Mouse (Mus musculus): ENCODE results near the gene Tns1. TPM values are rescaled to one million over a fixed set of nuclear protein-coding genes. Genes with fewer than 3 reads are reported as not detected.
A peak's percentile ranks its signal among the peaks of the same experiment; 100 is the strongest.

Gene Tns1
- polyA plus RNA-seq, 1 experiment from 2014 or later, result 16.5 TPM

DNA sequence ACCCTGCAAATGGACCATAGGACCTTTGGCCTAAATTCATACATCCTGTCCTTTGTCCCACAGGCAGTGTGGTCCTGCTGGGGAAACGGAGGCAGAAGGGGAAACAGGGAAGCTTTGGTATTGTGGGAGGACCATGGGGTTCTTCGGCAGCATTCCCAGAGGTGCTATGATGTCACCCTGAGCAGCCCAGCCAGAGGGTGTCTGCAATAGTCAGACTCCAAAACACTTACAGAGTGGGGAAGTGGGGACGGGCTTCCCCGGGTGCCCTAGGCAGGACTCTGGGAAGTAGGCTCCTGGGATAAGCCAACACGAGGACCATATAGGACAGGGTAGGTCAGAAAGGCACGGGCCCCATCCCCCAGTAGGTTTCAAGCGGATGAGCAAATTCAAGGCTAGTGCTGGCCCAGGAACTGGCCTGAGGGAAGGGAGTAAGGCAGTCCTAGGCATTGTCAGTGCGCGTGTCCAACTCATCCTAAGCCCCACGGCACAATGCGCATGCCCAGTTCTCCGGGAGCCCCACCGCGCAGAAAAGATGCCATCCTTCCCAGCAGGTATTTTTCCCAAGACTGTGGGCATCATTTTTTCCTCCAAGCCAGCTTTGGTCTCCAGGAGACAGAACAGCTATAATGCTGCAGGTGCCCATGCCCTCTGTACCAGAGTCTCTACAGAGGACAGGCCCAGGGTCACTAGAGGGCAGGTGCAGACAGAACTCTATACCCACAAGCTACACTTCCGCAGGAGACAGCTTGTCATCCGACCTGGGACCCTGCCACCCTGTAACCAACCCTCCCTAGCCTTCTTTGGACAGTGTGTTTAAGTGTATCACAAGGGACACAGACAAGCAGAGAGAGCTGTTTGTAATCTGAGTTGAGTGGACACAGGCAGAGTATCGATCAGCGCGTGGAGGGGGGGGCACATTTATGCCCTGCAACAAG, 210.9 kb downstream of the Tns1 start:
- H3K27ac ChIP-seq, result no peak overlapping the region
- H3K4me2 ChIP-seq (replicated peaks), result no peak overlapping the region
- peaks cover 8% of the 10 kb centered on the region; the same call in 1 of the 2 replicates for H3K4me1 ChIP-seq
- H3K36me3 ChIP-seq, result peaks cover 6% of the 10 kb centered on the region; the same call in 1 of the 2 replicates
- H3K9ac ChIP-seq, result no peak overlapping the region
- no peaks in the 10 kb centered on the region for H3K27me3 ChIP-seq (replicated peaks)
- ATAC-seq (ENCODE audit: low FRiP score, low read depth), result 0 out of 2 replicates have a peak, but pooled peaks have one; percentile 10
- no peak overlapping the region for H3K4me3 ChIP-seq
- 77% methylated on average over 19 of the region's 19 CpGs for WGBS
- no peaks in the 10 kb centered on the region for H3K9me3 ChIP-seq

DNA sequence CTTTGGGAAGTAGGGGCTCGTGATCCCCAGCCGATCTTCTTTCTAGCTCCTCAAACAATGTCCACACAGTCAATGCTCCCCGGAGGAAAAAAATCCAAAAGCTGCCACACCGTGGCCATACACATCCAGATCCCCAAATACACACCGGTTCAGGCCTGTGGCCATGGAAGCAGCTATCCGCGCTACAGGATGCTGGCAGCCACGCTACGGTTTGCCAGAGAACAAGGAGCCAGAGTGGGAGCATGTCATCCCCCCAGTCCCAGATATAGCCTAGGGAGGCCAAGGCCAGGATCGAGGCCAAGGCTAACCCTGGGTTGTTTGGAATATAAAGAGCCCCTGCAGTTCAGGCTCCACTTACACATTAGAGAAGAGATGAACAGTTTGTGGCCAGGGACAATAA, 211.8 kb downstream of the Tns1 start:
- H3K4me2 ChIP-seq (replicated peaks), result no peak overlapping the region
- WGBS, result 86% methylated on average over 10 of the region's 10 CpGs
- ATAC-seq (ENCODE audit: low FRiP score, low read depth), result no peak
- H3K9ac ChIP-seq, result no peak overlapping the region
- peaks cover 2% of the 10 kb centered on the region; the same call in 1 of the 2 replicates for H3K36me3 ChIP-seq
- H3K27ac ChIP-seq, result no peak overlapping the region
- H3K4me3 ChIP-seq, result no peak overlapping the region
- peaks cover 8% of the 10 kb centered on the region; the same call in 1 of the 2 replicates for H3K4me1 ChIP-seq
- H3K9me3 ChIP-seq, result no peaks in the 10 kb centered on the region
- H3K27me3 ChIP-seq (replicated peaks), result no peaks in the 10 kb centered on the region

DNA sequence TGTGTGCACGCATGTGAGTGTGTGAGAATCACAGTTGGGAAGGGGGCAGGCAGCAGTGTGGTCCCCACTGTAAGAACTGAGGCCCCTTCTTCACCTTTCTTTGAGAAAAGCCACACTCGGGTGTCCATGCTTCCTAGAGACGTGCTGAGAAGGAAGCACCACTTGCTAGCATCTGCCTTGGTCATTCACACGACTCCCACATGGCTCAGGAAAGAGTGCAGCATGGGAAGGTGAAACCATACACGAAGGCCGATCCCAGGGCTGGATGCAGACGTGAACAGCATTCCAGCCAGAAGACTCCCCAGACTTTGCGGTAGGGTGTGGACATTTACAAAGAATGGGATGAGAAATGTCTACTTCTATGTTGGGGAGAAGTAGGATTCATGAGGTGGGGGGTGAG, 212.3 kb downstream of the Tns1 start:
- no peak for ATAC-seq (ENCODE audit: low FRiP score, low read depth)
- H3K4me1 ChIP-seq, result peaks cover 8% of the 10 kb centered on the region; the same call in 1 of the 2 replicates
- H3K4me3 ChIP-seq, result no peak overlapping the region
- H3K4me2 ChIP-seq (replicated peaks), result no peak overlapping the region
- no peaks in the 10 kb centered on the region for H3K9me3 ChIP-seq
- 87% methylated on average over 8 of the region's 8 CpGs for WGBS
- H3K36me3 ChIP-seq, result no peaks in the 10 kb centered on the region; the same call in 1 of the 2 replicates
- no peak overlapping the region for H3K9ac ChIP-seq
- H3K27me3 ChIP-seq (replicated peaks), result no peaks in the 10 kb centered on the region
- H3K27ac ChIP-seq, result no peak overlapping the region

DNA sequence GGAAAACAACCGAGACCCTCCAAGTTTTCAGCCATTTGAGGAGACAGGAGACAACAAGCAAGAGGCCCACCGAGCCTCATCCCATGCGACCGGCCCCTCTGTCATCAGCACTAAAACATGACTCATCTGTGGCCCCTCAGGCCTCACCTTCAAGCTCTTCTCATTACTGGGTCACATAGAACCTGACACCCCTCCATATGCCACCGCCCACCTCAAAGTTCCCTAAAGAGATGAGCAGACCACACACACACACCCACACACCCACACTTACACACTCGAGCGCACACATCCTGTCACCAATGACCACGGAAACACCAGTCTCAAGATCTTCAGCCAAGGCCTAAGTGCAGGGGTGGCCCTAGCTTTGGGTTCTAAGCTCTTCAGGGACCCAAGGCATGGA, 213.5 kb downstream of the Tns1 start:
- WGBS, result 82% methylated on average over 8 of the region's 8 CpGs
- H3K4me1 ChIP-seq, result peaks cover 8% of the 10 kb centered on the region; the same call in 1 of the 2 replicates
- H3K4me3 ChIP-seq, result no peak overlapping the region

DNA sequence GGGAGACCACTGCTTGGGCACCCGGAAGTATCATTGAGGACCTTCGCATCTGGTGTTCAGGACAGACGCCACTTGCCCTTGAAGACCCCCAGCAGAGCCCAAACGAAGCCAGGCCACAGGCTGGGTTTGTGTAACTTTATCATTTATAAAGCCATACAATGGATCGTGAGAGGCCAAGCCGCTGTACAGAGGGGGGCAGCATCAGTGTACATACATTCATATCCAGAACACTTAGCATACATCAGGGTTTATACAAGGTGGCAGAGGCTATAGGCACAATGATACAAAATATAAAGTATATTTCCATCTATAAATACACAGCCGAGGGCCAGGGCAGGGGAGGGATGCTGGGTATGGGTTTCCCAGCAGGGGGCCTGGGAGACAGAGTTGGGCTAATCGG, 214.1 kb downstream of the Tns1 start:
- Histone ChIP-seq H3K4me2 (replicated peaks) (no peak overlapping the region), H3K9me3 (no peaks in the 10 kb centered on the region), H3K27me3 (replicated peaks) (no peaks in the 10 kb centered on the region), H3K27ac (no peak overlapping the region), H3K36me3 (no peaks in the 10 kb centered on the region; the same call in 1 of the 2 replicates), H3K4me1 (peaks cover 8% of the 10 kb centered on the region; the same call in 1 of the 2 replicates), H3K4me3 (no peak overlapping the region), H3K9ac (no peak overlapping the region)
- no peak for ATAC-seq (ENCODE audit: low FRiP score, low read depth)
- WGBS, result 84% methylated on average over 8 of the region's 8 CpGs

More for the DNA sequence above, 213.5 kb downstream of the Tns1 start:
- H3K4me2 ChIP-seq (replicated peaks), result no peak overlapping the region
- no peak overlapping the region for H3K27ac ChIP-seq
- H3K36me3 ChIP-seq, result no peaks in the 10 kb centered on the region; the same call in 1 of the 2 replicates
- H3K9ac ChIP-seq, result no peak overlapping the region
- no peaks in the 10 kb centered on the region for H3K9me3 ChIP-seq
- ATAC-seq (ENCODE audit: low FRiP score, low read depth), result no peak
- no peaks in the 10 kb centered on the region for H3K27me3 ChIP-seq (replicated peaks)

DNA sequence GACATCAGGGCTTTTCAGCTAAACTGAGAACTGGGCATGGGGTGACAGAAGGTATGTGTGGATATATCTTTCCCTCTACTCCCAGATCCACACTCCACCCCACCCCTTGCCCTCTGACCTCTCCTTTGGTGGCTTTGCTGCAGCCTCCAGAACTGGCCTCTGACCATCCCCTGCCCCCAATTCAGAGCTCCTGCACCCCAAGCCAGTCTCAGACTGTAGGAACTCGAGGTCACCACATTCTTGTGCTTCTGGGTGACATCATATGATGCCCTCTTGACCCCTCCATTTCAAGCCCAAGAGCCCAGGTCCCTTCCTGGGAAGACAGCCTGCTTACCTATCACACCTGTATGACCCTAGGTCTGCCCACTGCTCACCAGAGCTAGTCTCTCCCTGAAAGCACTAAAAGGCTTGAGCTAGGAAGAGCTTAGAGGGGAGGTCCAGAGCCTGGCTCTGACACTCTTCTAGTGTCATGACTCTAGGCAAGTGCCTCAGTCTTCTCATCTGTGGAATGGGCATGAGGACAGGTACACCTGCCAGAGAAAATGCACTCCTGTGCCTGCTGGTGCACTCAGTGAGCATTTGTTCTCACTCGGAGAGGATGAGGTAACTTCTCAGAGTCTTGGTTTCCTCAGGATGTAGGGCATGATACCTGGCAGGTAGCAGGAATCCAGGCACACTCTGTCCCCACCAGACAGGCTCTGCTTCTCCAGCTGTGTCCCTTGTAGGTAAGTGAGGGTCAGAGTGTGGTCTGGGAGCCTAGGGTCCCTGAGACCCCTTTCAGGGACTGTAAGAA, 214.9 kb downstream of the Tns1 start:
- Histone ChIP-seq H3K9me3 (no peaks in the 10 kb centered on the region), H3K27ac (no peak overlapping the region), H3K36me3 (no peaks in the 10 kb centered on the region; the same call in 1 of the 2 replicates), H3K4me3 (no peak overlapping the region), H3K4me2 (replicated peaks) (no peak overlapping the region), H3K4me1 (0 out of 2 replicates have a peak, but pooled peaks cover 4% of the 10 kb centered on the region), H3K27me3 (replicated peaks) (no peaks in the 10 kb centered on the region), H3K9ac (no peak overlapping the region)
- ATAC-seq (ENCODE audit: low FRiP score, low read depth), result no peak
- 64% methylated on average over 2 of the region's 2 CpGs for WGBS

DNA sequence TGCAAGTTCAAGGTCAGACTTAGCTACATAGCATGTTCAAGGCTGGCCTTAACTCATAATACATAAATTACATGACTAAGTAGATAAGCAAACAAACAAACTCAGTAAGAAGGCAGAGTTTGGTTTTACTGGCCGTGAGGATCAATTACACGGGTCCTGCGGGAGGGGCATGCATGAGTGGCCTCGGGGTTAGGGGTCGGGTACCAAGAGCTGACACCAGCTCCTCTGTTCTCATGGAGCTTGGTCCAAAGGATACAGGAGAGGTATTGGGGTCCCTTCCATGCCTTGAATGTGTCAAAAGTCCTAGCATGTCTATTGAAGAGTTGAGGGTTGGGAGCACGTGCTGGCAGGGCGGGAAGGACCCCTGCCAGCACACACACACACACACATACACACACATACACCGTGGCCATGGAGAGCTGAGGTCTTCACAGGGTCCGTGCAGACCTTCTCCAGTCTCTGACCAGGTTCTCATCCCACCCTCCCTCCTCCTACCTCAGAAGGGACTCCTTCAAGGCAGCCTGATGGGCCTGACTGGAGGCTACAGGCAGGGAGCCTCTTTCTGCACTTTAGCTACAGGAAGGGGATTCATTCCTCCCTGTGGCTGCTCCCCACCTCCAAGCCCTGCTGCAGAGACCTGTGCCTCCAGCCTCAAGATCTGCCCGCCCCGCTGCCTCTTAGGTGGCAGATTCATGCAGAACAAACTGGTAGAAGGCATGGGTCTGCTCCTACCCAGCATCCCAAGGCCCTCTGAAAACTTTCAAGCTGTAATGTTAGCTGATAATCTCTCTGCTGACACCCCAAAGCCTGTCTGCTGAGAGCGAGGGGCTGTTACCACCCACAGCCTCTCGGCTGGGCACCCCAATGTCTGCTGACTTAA, 215.9 kb downstream of the Tns1 start:
- no peaks in the 10 kb centered on the region; the same call in 1 of the 2 replicates for H3K27me3 ChIP-seq (replicated peaks)
- H3K27ac ChIP-seq, result no peak overlapping the region
- no peaks in the 10 kb centered on the region; the same call in 1 of the 2 replicates for H3K36me3 ChIP-seq
- no peaks in the 10 kb centered on the region; the same call in 1 of the 2 replicates for H3K4me1 ChIP-seq
- no peak overlapping the region for H3K4me3 ChIP-seq
- H3K4me2 ChIP-seq (replicated peaks), result no peak overlapping the region
- no peaks in the 10 kb centered on the region for H3K9me3 ChIP-seq
- ATAC-seq (ENCODE audit: low FRiP score, low read depth), result no peak
- no peak overlapping the region for H3K9ac ChIP-seq
- 75% methylated on average over 13 of the region's 13 CpGs for WGBS

DNA sequence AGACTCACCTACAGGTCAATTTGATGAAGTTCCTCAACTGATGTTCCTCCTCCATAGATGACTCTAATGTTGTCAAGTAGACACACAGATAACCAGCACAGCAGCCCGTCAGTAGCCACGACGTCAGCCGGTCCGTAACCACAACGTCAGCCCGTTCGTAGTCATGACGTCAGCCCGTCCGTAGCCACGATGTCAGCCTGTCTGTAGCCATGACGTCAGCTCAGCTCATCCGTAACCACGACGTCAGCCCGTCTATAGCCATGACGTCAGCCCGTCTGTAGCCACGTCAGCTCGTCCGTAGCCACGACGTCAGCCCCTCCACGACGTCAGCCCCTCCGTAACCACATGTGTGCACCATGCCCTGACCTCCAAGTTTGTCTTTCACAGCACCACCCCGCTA, 217.1 kb downstream of the Tns1 start:
- Histone ChIP-seq H3K4me2 (replicated peaks) (no peak overlapping the region), H3K27me3 (replicated peaks) (no peaks in the 10 kb centered on the region; the same call in 1 of the 2 replicates), H3K9me3 (no peaks in the 10 kb centered on the region), H3K36me3 (no peaks in the 10 kb centered on the region; the same call in 1 of the 2 replicates), H3K4me1 (peaks cover 4% of the 10 kb centered on the region; the same call in 1 of the 2 replicates), H3K9ac (no peak overlapping the region), H3K4me3 (no peak overlapping the region), H3K27ac (no peak overlapping the region)
- ATAC-seq (ENCODE audit: low FRiP score, low read depth), result no peak
- WGBS, result 93% methylated on average over 28 of the region's 28 CpGs

DNA sequence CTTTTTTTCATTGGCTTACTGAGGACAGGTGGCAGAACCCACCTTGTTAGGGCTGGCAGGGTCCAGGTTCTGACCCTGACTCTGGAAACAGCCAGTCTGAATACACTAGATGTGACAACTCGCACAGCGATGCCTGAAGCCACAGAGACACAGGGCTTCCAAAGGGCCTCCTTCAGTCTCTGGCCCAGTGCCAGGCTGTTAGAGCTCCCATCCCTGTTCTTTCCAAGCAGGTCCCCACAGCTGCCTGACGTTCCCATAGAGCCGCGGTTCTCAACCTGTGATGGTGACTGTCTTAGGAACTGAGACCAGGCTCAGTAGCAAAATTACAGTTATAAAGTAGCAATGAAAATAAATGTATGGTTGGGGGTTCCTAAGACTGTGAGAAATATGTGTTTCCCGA, 217.9 kb downstream of the Tns1 start:
- no peak for ATAC-seq (ENCODE audit: low FRiP score, low read depth)
- no peak overlapping the region for H3K27ac ChIP-seq
- no peaks in the 10 kb centered on the region; the same call in 1 of the 2 replicates for H3K27me3 ChIP-seq (replicated peaks)
- no peaks in the 10 kb centered on the region for H3K9me3 ChIP-seq
- WGBS, result 75% methylated on average over 6 of the region's 6 CpGs
- H3K9ac ChIP-seq, result no peak overlapping the region
- no peak overlapping the region for H3K4me2 ChIP-seq (replicated peaks)
- no peaks in the 10 kb centered on the region; the same call in 1 of the 2 replicates for H3K36me3 ChIP-seq
- H3K4me1 ChIP-seq, result peaks cover 6% of the 10 kb centered on the region; the same call in 1 of the 2 replicates
- H3K4me3 ChIP-seq, result no peak overlapping the region

DNA sequence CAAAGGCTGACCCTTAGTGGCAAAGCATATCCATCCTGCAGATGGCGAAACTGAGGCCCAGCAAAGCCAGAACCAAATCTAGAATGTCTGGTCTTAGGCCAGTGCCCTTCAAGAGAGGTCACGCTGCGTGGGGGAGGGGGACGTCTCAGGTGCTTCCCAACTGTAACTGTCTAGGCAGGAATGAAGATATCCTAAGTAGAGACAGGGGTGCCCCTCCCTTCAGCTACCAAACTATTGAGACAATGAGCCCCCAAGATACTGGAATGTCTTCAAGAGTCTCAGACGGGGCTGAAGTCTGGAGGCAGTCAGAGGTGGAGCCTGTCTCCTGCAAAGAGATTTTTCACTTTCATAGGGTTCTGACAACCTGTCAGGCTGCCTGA, 218.4 kb downstream of the Tns1 start:
- no peak for ATAC-seq (ENCODE audit: low FRiP score, low read depth)
- 74% methylated on average over 5 of the region's 5 CpGs for WGBS
- no peaks in the 10 kb centered on the region for H3K9me3 ChIP-seq

More for the DNA sequence above, 218.4 kb downstream of the Tns1 start:
- Histone ChIP-seq H3K27me3 (replicated peaks) (no peaks in the 10 kb centered on the region; the same call in 1 of the 2 replicates), H3K36me3 (no peaks in the 10 kb centered on the region; the same call in 1 of the 2 replicates), H3K4me2 (replicated peaks) (no peak overlapping the region), H3K4me1 (peaks cover 6% of the 10 kb centered on the region; the same call in 1 of the 2 replicates), H3K9ac (no peak overlapping the region), H3K4me3 (no peak overlapping the region), H3K27ac (no peak overlapping the region)

Measured in neural tube, embryonic 12.5 days (tissue).